Mouse (Mus musculus) mesoderm, embryonic 11.5 days (tissue): Measurements from ENCODE around the gene Car11.

Experiments used
- DNase-seq: peaks from one replicate; pipeline ENCODE4 v3.0.0-alpha.2; 2012; ENCODE audit warnings: low read depth, low spot score

The Car11 gene

GRCm38 (mm10) chr7:45689800-45690199, 9.8 kb upstream of the Car11 start:
- no peak for DNase-seq

GRCm38 (mm10) chr7:45692364-45692763, 7.3 kb upstream of the Car11 start:
- no peak for DNase-seq

DNA sequence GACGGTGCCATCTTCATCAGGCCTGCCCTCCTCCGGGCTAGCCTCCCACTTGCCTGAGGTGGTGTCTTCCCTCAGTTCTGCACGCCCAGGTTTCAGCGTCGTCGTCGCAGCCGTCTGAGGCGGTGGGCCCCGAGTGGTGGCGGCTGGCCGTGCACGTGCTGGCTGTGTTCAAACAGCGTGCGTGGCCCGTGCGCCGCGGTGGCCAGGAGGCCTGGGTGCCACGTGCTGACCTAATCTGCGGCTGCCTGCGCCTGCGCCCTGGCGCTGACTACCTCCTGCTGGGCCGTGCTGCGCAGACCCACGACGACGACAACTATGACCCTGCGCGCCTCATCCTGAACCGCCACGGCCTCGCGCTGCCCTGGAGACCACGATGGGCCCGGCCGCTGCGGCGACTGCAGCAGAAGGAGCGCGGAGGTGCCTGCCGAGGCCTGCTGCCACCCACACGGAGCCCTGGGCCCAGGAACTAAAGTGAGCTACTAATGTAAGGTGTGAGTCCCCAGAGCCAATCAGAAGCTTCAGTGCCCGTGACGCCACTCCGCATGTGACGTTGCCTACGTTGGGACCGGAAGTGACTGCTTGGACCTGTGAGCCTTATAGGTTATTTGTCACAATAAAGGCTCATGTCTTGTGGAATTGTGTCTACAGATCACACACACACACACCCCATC, 5.6 kb upstream of the Car11 start, which contains the start of gene Sec1:
TSS of gene Sec1 (minus strand) at position 482 of the 671 bp plus-strand sequence.
- no peak for DNase-seq

DNA sequence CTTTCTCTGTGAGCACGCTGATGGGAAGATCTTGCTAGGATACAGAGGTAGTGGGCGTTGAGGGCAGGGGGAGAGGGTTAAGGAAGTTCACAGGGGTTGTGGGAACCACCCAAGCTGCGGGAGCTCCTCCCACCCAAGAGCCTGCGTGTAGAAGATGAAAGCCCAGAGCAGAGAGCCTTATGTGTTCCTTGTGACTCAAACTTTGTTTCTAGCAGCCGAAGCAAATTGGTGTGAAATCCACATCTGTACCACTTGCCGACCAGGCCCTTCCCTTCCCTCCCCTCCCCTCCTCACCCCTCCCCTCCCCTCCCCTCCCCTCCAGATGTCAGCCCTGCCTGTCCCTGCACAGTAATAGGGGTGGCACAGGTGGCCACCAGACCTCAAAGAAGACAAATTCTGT, 4.5 kb upstream of the Car11 start:
- DNase-seq = peak; percentile 68

DNA sequence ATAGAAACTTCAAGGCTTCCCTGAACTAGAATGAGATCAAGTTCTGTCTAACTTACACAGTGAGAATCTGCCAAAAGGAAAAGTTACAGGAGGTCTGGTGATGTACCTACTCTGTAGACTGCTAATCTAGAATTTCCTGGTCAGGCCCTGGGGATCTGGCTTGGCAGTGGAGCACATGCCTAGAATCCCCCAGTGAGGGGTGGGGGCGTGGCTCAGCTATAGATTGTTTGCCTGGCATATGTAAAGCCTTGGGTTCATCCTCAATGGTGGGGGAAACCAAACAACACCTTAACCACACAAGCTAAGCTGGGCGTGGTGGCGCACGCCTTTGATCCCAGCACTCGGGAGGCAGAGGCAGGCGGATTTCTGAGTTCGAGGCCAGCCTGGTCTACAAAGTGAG, 1.7 kb upstream of the Car11 start:
- no peak for DNase-seq

DNA sequence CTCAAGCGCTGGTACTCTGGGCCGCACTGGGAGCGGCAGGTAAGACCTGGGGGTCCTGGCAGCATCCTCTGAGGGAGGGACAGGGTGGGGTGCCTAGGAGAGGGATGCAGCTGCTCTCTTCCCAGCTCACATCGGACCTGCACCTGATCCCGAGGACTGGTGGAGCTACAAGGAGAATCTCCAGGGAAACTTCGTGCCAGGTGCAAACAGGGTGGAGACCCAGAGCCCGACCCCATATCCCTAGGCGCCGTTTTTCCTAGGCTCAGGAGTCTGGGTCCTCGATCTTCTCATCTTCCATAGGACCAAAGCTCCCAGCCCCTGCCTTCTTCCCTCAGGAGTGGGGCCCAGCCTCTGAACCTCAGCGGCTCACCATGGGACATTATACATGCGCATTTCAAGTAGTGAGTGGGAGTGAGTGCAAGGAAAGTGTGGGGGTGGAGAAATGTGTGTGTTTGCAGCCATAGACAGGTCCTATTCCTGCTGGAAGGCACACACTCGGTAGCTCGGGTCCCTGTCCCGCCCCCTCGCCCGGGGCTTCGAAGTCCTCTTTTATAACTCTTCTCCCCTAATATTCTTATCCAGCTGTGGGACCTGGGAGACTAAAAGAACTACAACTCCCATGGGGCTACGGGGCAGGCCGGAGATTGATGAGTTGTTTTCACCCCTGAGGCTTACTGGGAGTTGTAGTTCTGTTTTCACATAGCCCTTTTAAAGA, 815 bp downstream of the Car11 start:
- DNase-seq = peak; percentile 82

DNA sequence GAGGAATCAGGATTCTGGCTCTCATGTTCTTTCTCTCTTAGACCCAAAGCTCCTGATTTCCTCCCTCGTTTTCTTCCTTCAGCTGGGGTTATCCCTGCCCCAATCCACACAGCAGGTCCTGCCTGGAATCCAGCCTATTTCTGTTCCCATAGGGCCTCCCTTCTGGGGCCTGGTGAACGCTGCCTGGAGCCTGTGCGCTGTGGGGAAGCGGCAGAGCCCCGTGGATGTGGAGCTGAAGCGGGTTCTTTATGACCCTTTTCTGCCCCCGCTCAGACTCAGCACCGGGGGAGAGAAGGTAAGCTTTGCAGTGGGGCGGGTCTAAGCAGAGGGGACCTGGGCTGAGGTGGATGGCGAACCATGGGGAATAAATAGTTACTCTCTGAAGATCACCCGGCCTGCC, 1.4 kb downstream of the Car11 start:
- DNase-seq = no peak

DNA sequence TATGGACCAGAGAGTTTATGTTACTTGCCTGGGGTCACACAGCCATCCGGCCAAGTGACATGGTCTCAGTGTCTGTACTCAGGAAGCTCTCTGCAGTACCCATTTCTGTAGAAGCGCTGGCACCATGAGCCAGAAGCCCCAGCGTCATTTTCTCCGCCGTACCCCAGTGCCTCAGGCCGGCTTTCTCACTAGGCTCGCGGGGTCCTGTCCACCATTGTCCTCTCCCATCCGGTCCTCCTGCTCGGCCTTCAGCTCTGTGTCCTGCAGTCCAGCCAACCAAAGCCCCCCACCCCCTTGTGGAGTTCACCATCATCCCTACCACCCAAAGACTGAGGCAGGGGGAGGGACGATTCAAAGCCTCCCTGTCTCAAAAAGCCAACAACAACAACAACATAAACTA, 2.0 kb downstream of the Car11 start:
- no peak for DNase-seq

DNA sequence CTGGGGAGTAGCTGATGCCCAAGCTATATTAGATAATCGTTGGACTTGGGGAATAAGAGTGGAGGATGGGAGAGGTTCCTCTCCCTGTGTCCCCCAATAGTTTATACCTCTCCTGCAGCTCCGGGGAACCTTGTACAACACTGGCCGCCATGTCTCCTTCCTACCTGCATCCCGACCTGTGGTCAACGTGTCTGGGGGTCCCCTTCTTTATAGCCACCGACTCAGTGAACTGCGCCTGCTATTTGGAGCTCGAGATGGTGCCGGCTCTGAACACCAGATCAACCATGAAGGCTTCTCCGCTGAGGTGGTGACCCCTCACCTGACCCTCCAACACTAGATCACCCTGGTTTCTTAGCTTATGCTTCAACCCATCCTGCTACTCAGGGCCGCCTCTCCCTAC, 2.7 kb downstream of the Car11 start:
- no peak for DNase-seq

GRCm38 (mm10) chr7:45702809-45703520, 3.3 kb downstream of the Car11 start:
- no peak for DNase-seq

DNA sequence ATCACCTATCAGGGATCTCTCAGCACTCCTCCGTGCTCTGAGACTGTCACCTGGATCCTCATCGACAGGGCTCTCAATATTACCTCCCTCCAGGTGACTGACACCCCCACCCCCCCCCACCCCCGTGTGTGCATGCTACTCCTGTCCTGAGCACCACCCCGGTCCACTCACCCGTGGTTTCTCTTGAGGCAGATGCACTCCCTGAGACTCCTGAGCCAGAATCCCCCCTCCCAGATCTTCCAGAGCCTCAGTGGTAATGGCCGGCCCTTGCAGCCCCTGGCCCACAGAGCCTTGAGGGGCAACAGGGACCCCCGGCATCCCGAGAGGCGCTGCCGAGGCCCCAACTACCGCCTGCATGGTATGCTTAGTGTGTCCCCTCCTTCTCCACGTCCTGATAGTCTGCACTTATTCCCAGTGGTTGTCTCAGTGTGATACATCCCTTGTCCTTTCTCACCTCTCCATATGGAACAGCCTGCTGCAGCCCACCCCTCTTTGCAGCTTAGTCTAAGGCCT, 3.9 kb downstream of the Car11 start:
- DNase-seq = no peak

GRCm38 (mm10) chr7:45704046-45704559, 4.5 kb downstream of the Car11 start:
- peak; percentile 87 for DNase-seq

- peak; percentile 99 for DNase-seq
These were observed 5.2 kb downstream of the Car11 start, which contains the start of gene Dbp for GRCm38 (mm10) chr7:45704730-45705442. Gene Dbp (plus strand): TSS chr7:45705088.

- DNase-seq = peak; percentile 41
These were observed 5.8 kb downstream of the Car11 start for GRCm38 (mm10) chr7:45705443-45705864.

- DNase-seq = peak; percentile 63
These were observed 6.2 kb downstream of the Car11 start for GRCm38 (mm10) chr7:45705873-45706281.

DNA sequence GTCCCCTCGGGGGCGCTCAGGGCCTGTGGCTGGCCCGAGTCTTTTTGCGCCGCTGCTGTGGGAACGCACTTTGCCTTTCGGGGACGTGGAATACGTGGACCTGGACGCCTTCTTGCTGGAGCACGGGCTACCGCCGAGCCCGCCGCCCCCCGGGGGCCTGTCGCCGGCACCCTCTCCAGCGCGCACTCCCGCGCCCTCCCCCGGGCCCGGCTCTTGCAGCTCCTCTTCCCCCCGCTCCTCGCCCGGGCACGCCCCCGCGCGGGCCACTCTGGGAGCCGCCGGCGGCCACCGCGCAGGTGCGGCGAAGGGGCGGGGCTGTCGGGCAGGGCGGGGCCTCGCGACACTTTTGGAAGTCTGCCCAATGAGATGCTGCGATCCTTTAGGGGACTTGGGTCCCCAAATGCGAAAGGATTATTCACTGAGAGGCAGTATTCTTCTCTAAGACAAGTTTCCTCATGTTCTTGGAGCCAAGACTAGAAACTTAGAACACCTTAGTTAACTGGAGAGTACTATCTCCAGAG, 7.1 kb downstream of the Car11 start:
- DNase-seq = peak; percentile 75

- peak; percentile 94 for DNase-seq
These were observed 7.8 kb downstream of the Car11 start for GRCm38 (mm10) chr7:45707375-45707967.

- no peak for DNase-seq
These were observed 8.6 kb downstream of the Car11 start for GRCm38 (mm10) chr7:45708221-45708761.

DNA sequence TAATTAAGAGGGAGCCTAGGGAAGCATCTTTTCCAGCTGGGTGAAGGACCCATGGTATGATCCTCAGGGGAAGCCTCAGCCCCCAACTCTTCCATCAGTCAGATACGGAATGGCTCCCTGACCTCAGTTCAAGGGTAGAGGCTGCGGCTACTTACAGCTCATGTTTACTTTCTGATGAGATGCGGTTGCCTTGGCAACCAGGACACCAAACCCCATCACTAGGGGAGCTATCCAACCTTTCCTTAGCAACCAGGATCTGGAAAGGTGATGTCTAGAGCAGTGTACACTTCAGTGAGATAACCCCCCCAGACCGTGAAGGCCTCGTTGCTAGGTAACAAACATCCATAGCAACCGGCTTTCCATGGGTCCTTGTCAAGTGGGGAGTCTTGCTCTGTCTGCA, 9.4 kb downstream of the Car11 start:
- DNase-seq = peak; percentile 80

DNA sequence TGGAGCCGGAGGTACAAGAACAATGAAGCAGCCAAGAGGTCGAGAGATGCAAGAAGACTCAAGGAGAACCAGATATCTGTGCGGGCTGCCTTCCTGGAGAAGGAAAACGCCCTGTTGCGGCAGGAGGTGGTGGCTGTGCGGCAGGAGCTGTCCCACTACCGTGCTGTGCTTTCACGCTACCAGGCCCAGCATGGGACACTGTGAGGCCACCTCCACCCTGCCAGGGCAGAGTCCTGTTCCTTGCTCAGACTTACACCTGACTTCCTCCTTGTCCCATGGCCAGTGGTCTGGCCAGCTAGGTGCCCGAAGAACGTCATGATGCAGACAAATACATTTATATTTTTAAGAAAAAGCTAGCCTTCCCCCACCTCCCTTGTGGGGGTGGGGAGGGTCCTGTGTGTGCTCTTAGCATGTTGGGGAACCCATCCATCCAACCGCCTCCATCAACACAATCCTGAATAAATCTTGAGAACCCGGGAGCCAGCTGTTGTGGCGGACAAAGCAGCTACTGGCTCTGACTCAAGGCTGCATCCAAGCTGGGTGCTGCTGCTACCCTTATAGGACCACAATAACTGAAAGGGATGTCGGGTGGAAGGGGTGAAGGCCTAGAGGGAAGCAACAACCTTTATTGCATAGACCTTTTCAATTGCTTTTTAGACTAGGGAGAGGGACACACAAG, 10.2 kb downstream of the Car11 start:
- no peak for DNase-seq
